Mouse (Mus musculus): Measurements from ENCODE around the gene Macrod2. TPM values are rescaled to one million over a fixed set of nuclear protein-coding genes. Genes with fewer than 3 reads are reported as not detected.

Gene Macrod2
- polyA plus RNA-seq, 1 experiment from 2014 or later = 45.9 TPM

DNA sequence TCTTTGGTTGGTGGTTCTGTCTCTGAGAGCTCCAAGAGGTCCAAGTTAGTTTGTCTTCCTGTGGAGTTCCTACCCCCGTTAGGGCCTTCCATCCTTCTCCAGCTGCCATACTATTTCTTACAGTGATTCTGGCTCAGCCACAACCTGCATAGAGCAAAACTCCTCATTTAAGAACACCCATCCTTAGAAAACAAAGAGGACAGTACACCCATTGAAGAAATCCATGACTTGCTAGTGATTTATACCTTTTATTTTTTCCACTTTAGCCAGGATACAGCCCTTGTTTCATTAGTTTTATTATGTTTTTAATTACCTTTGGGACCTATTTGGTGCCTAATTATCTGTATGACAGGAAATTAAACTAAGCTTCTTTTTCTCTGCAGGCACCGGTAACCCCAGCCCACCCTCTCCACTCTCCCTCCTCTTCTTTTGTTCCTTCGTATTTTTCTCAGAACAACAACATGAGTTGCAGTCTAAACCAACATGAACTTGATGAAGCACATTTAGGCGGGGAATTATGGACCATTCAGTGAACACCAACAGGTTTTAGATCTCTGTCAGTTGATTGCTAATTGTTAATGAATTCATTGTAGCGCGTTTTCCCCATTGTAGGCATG is 1516.8 kb downstream of the Macrod2 start:
- ATAC-seq (ENCODE audit: low FRiP score) = no peak

DNA sequence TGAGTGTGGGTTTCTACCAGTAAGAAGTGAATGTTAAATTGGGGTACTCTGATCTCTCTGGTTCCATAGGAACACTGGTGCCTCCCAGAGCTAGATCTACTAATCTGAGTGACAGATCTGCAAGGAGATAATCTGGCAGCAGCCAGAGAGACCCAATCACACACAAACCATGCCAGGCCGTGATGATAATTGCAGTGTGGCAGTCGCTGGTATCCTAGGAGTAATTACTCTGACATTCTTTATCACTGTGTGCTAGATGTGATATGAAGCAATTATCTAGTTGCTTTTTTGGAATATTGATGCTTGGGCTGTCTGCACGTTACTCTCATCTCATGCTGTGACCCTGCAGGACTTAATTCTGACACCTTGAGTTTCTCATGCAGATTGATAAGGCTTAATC is 1518.4 kb downstream of the Macrod2 start:
- Histone ChIP-seq H3K36me3 (ENCODE audit: control insufficient read depth, insufficient read depth, low read length) (no peaks in the 10 kb centered on the region), H3K4me2 (no peak overlapping the region), H3K27me3 (ENCODE audit: control insufficient read depth, insufficient read depth, low read length) (no peaks in the 10 kb centered on the region), H3K9me3 (ENCODE audit: control insufficient read depth, low read length) (no peaks in the 10 kb centered on the region), H3K9ac (ENCODE audit: low read length) (no peak overlapping the region), H3K4me1 (ENCODE audit: control insufficient read depth, insufficient read depth, low read length) (no peaks in the 10 kb centered on the region), H3K27ac (ENCODE audit: low read depth, low read length) (no peak overlapping the region), H3K4me3 (ENCODE audit: low read depth, low read length) (no peak overlapping the region)
- 61% methylated on average over 3 of the region's 3 CpGs for WGBS
- ATAC-seq (ENCODE audit: low FRiP score) (no peak), DNase-seq (ENCODE audit: low spot score, missing footprints) (no peak)

More for the DNA sequence above, 1516.8 kb downstream of the Macrod2 start:
- DNase-seq (ENCODE audit: low spot score, missing footprints) = no peak
- Histone ChIP-seq H3K27ac (ENCODE audit: low read depth, low read length) (no peak overlapping the region), H3K27me3 (ENCODE audit: control insufficient read depth, insufficient read depth, low read length) (no peaks in the 10 kb centered on the region), H3K4me1 (ENCODE audit: control insufficient read depth, insufficient read depth, low read length) (no peaks in the 10 kb centered on the region), H3K9ac (ENCODE audit: low read length) (no peak overlapping the region), H3K4me3 (ENCODE audit: low read depth, low read length) (no peak overlapping the region), H3K9me3 (ENCODE audit: control insufficient read depth, low read length) (no peaks in the 10 kb centered on the region), H3K36me3 (ENCODE audit: control insufficient read depth, insufficient read depth, low read length) (no peaks in the 10 kb centered on the region), H3K4me2 (no peak overlapping the region)
- WGBS = 74% methylated on average over 6 of the region's 6 CpGs

DNA sequence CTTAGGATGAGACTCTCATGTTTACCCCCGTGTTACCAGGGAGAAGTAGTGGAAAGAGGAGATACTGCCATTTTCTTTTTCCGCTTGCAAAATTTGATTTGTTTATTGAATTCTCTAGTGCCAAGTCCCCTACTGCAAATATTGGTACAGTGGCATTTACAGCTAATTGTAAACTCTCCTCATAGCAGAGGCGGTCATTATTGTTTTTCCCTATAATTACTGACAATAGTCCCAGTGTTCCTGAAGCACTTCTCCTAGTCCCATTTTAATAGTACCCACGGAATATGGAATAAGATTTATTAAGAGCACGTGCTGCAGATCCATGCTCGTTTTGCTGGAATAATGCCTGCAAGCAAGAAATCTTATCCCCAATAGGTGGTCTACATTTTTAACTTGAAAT is 1518.8 kb downstream of the Macrod2 start:
- no peak for DNase-seq (ENCODE audit: low spot score, missing footprints)
- 81% methylated on average over 6 of the region's 6 CpGs for WGBS
- H3K4me3 ChIP-seq (ENCODE audit: low read depth, low read length) = no peak overlapping the region

DNA sequence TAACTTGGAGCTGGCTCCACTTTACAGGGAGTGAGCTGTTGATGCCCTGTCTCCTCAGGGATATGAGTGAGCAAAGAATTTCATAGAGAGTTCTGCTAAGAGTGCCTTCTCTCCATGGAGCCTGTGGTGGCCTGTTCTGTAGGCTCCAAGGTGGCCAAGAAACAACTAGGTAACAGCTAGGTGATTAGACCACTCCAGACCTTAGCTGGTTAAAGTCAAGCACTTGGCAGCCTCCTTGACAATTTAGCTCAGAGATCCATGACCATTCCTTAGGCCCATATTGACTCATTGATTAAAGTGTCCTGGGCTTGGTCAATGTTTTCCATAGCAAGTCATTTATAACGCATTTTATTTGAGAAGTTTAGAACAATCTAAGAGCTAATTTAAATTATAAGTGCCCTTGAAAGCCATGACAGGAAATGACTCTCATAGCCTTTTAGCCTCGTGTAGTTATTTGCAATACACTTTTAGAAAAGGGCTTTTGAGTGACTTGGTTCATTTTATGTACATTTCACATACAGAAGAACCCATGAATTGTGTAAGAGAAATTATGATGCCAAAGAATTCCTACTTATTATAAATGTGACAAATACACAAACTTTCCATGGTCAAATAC is 1525.4 kb downstream of the Macrod2 start:
- Histone ChIP-seq H3K27me3 (ENCODE audit: control insufficient read depth, insufficient read depth, low read length) (no peaks in the 10 kb centered on the region), H3K36me3 (ENCODE audit: control insufficient read depth, insufficient read depth, low read length) (no peaks in the 10 kb centered on the region), H3K4me2 (no peak overlapping the region), H3K9me3 (ENCODE audit: control insufficient read depth, low read length) (no peaks in the 10 kb centered on the region), H3K4me3 (ENCODE audit: low read depth, low read length) (no peak overlapping the region), H3K9ac (ENCODE audit: low read length) (no peak overlapping the region), H3K27ac (ENCODE audit: low read depth, low read length) (no peak overlapping the region), H3K4me1 (ENCODE audit: control insufficient read depth, insufficient read depth, low read length) (no peaks in the 10 kb centered on the region)
- 87% methylated on average over 2 of the region's 2 CpGs for whole genome bisulfite sequencing
- DNase-seq (ENCODE audit: low spot score, missing footprints) (no peak), ATAC-seq (ENCODE audit: low FRiP score) (no peak)

More for the DNA sequence above, 1518.8 kb downstream of the Macrod2 start:
- Histone ChIP-seq H3K9ac (ENCODE audit: low read length) (no peak overlapping the region), H3K4me2 (no peak overlapping the region), H3K4me1 (ENCODE audit: control insufficient read depth, insufficient read depth, low read length) (no peaks in the 10 kb centered on the region), H3K27me3 (ENCODE audit: control insufficient read depth, insufficient read depth, low read length) (no peaks in the 10 kb centered on the region), H3K36me3 (ENCODE audit: control insufficient read depth, insufficient read depth, low read length) (no peaks in the 10 kb centered on the region), H3K9me3 (ENCODE audit: control insufficient read depth, low read length) (no peaks in the 10 kb centered on the region), H3K27ac (ENCODE audit: low read depth, low read length) (no peak overlapping the region)
- ATAC-seq (ENCODE audit: low FRiP score) = no peak

DNA sequence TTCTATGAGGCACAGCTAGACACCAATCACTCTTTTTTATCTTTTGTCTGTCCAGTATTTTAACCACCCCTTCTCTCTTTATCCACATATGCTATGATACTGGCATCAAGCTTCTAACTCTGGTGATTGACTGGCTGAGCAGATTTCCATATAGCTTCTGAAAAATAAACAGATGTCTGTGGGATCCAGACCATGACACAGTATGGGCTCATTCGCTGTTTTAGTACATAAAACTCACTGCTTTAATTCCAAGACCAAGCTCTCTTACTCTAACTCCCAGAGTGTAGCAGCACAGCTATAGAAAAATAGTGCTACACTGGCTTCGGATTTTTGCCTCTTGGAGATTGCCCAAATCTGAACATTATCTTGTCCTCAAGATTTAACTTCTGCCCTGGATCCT is 1540.0 kb downstream of the Macrod2 start:
- Histone ChIP-seq H3K27ac (ENCODE audit: low read depth, low read length) (no peak overlapping the region), H3K4me2 (no peak overlapping the region), H3K27me3 (ENCODE audit: control insufficient read depth, insufficient read depth, low read length) (no peaks in the 10 kb centered on the region), H3K4me1 (ENCODE audit: control insufficient read depth, insufficient read depth, low read length) (no peaks in the 10 kb centered on the region), H3K9ac (ENCODE audit: low read length) (no peak overlapping the region), H3K9me3 (ENCODE audit: control insufficient read depth, low read length) (no peaks in the 10 kb centered on the region), H3K4me3 (ENCODE audit: low read depth, low read length) (no peak overlapping the region), H3K36me3 (ENCODE audit: control insufficient read depth, insufficient read depth, low read length) (no peaks in the 10 kb centered on the region)
- 81% methylated on average over 2 of the region's 2 CpGs for WGBS
- ATAC-seq (ENCODE audit: low FRiP score) (no peak), DNase-seq (ENCODE audit: low spot score, missing footprints) (no peak)

DNA sequence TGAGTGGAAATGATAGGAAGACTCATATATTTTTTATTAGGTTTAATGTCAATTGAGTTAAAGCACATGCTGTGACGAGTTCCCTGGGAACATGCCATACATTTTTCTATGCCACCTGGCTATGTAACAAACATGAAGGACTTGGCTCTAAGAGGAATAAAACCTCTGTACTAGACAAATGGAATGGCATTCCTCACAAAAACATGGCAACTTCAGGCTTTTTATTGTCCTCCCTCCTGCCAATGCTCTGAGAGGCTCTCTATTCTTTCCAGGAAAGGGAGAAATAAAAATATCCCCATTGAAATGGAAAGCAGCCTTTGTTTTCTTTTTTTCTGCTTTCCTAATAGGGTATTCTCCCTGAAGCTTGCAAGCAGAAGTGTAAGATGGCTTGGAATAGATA is 1559.7 kb downstream of the Macrod2 start:
- no peak overlapping the region for H3K4me2 ChIP-seq
- H3K27me3 ChIP-seq (ENCODE audit: control insufficient read depth, insufficient read depth, low read length) = no peaks in the 10 kb centered on the region
- 47% methylated on average over 1 of the region's 1 CpGs for WGBS
- H3K4me1 ChIP-seq (ENCODE audit: control insufficient read depth, insufficient read depth, low read length) = no peaks in the 10 kb centered on the region
- peak; percentile 33; the same call in 1 of the 2 replicates for ATAC-seq (ENCODE audit: low FRiP score)
- H3K27ac ChIP-seq (ENCODE audit: low read depth, low read length) = no peak overlapping the region; the same call in 1 of the 2 replicates
- no peak overlapping the region for H3K9ac ChIP-seq (ENCODE audit: low read length)
- no peaks in the 10 kb centered on the region for H3K36me3 ChIP-seq (ENCODE audit: control insufficient read depth, insufficient read depth, low read length)
- peak; percentile 88 for DNase-seq (ENCODE audit: low spot score, missing footprints)
- no peaks in the 10 kb centered on the region for H3K9me3 ChIP-seq (ENCODE audit: control insufficient read depth, low read length)
- H3K4me3 ChIP-seq (ENCODE audit: low read depth, low read length) = no peak overlapping the region

DNA sequence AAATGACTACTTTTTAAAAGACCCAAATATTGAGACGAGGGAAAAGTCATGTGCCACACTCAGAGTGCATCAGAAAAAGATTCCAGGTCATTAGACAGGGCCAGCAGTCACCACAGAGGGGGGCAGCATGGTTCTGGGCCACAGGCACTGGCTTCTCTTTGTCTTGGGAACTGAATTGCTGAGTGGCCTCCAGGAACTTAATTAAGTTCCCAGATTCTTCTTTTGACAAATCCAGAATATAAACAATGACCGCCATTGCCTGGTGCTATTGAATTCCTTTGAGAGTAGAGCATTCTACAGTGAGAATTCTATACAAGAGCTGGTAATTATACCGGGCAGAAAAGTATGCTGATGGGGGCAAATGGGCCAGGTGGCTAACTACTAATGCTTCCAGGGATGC is 1560.1 kb downstream of the Macrod2 start:
- Histone ChIP-seq H3K27me3 (ENCODE audit: control insufficient read depth, insufficient read depth, low read length) (no peaks in the 10 kb centered on the region), H3K27ac (ENCODE audit: low read depth, low read length) (no peak overlapping the region), H3K36me3 (ENCODE audit: control insufficient read depth, insufficient read depth, low read length) (no peaks in the 10 kb centered on the region), H3K4me1 (ENCODE audit: control insufficient read depth, insufficient read depth, low read length) (no peaks in the 10 kb centered on the region), H3K4me3 (ENCODE audit: low read depth, low read length) (no peak overlapping the region), H3K9ac (ENCODE audit: low read length) (no peak overlapping the region), H3K4me2 (no peak overlapping the region), H3K9me3 (ENCODE audit: control insufficient read depth, low read length) (no peaks in the 10 kb centered on the region)
- ATAC-seq (ENCODE audit: low FRiP score) (peak; percentile 91), DNase-seq (ENCODE audit: low spot score, missing footprints) (no peak)
- 15% methylated on average over 3 of the region's 3 CpGs for WGBS

DNA sequence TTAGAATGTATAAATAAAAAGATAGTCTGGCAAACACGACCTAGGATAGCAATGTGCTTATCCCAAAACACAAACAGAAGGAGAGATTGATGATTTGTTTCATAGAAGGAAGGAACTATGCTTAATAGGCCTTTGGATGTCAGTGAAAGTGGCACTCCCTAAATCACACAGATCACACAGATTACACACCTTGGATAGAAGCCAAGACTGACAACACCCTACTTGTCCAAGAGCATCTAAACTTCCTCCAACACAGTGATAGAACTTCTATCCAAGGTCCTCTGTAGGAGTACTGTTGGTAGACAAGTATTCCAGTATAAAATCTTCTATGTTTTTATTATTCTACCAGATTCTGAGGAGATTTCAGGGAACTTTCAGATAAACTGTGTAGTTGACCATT is 1567.8 kb downstream of the Macrod2 start:
- H3K4me1 ChIP-seq (ENCODE audit: control insufficient read depth, insufficient read depth, low read length) = no peaks in the 10 kb centered on the region
- H3K4me2 ChIP-seq = no peak overlapping the region
- H3K9me3 ChIP-seq (ENCODE audit: control insufficient read depth, low read length) = no peaks in the 10 kb centered on the region
- H3K4me3 ChIP-seq (ENCODE audit: low read depth, low read length) = no peak overlapping the region
- DNase-seq (ENCODE audit: low spot score, missing footprints) (no peak), ATAC-seq (ENCODE audit: low FRiP score) (no peak)
- H3K27ac ChIP-seq (ENCODE audit: low read depth, low read length) = no peak overlapping the region
- 88% methylated on average over 1 of the region's 1 CpGs for WGBS
- no peaks in the 10 kb centered on the region for H3K27me3 ChIP-seq (ENCODE audit: control insufficient read depth, insufficient read depth, low read length)
- H3K9ac ChIP-seq (ENCODE audit: low read length) = no peak overlapping the region
- H3K36me3 ChIP-seq (ENCODE audit: control insufficient read depth, insufficient read depth, low read length) = no peaks in the 10 kb centered on the region

DNA sequence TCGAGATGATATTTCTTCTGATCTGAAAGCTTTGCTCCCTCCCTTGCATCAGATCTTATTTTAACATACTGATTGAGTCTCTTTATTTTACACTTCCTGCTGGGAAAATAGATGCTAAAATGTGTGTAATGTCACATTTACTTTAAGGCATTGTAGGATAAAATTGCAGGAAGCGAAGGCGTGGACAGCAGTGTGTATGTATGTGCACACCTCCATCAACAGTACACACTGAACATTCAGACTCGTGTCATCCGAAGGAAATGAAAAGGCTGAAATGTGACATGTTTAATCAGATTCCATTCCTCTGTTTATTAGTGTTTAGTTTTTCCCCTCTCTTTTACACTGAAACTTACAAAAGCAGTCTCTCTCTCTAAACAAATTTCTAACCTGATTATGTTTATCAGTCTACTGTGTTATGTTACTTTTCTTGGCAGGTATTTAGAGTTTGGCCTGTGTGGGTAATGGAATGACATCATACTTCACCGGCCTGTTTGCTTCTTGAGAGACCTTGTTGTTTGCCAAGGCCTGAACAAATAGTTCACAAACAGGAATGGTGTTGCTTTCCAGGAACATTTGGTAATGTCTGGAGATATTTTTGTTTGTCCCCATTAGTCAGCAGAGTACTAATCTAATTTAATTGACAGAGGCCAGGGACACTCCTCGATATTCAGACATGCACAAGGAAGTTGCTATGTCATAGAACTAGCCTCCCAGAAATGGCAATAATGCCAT is 1588.7 kb downstream of the Macrod2 start:
- H3K27me3 ChIP-seq (ENCODE audit: control insufficient read depth, insufficient read depth, low read length) = no peaks in the 10 kb centered on the region
- H3K4me1 ChIP-seq (ENCODE audit: control insufficient read depth, insufficient read depth, low read length) = no peaks in the 10 kb centered on the region
- 92% methylated on average over 7 of the region's 7 CpGs for WGBS
- H3K4me2 ChIP-seq = no peak overlapping the region
- no peak overlapping the region for H3K4me3 ChIP-seq (ENCODE audit: low read depth, low read length)
- ATAC-seq (ENCODE audit: low FRiP score) (no peak), DNase-seq (ENCODE audit: low spot score, missing footprints) (no peak)
- H3K9ac ChIP-seq (ENCODE audit: low read length) = no peak overlapping the region
- H3K27ac ChIP-seq (ENCODE audit: low read depth, low read length) = no peak overlapping the region
- no peaks in the 10 kb centered on the region for H3K36me3 ChIP-seq (ENCODE audit: control insufficient read depth, insufficient read depth, low read length)
- H3K9me3 ChIP-seq (ENCODE audit: control insufficient read depth, low read length) = no peaks in the 10 kb centered on the region
